Mouse (Mus musculus) midbrain, embryonic 12.5 days (tissue): ENCODE results near the gene Fnbp1. TPM values are rescaled to one million over a fixed set of nuclear protein-coding genes. Genes with fewer than 3 reads are reported as not detected.

Experiments
- ATAC-seq: fragments of 200-750 bp; cut with Nextera tagmentation; 2 replicates; pipeline ENCODE4 v1.8.0; 2017; ENCODE audit warnings: low read depth, moderate TSS enrichment, moderate library complexity; ENCODE audit not compliant: low FRiP score
- H3K27ac ChIP-seq: fragments of 300-500 bp; sonication (generic); replicated peaks from 2 replicates; pipeline ENCODE4 v1.5.1; 2016; ENCODE audit warnings: mild to moderate bottlenecking
- H3K27me3 ChIP-seq: fragments of 300-500 bp; sonication (generic); 2 replicates; pipeline ENCODE4 v1.6.1; 2016; ENCODE audit warnings: mild to moderate bottlenecking
- H3K36me3 ChIP-seq: fragments of 300-500 bp; sonication (generic); 2 replicates; pipeline ENCODE4 v1.6.1; 2016
- H3K4me1 ChIP-seq: fragments of 300-500 bp; sonication (generic); 2 replicates; pipeline ENCODE4 v1.6.1; 2016
- H3K4me2 ChIP-seq: fragments of 300-500 bp; sonication (generic); replicated peaks from 2 replicates; pipeline ENCODE4 v1.6.1; 2016; ENCODE audit warnings: mild to moderate bottlenecking, moderate library complexity
- H3K4me3 ChIP-seq: fragments of 300-500 bp; sonication (generic); 2 replicates; pipeline ENCODE4 v1.5.1; 2016; ENCODE audit warnings: mild to moderate bottlenecking
- H3K9ac ChIP-seq: fragments of 300-500 bp; sonication (generic); replicated peaks from 2 replicates; pipeline ENCODE4 v1.6.1; 2016; ENCODE audit warnings: mild to moderate bottlenecking, moderate library complexity
- H3K9me3 ChIP-seq: fragments of 300-500 bp; sonication (generic); 2 replicates; pipeline ENCODE4 v1.6.1; 2016; ENCODE audit warnings: mild to moderate bottlenecking
- WGBS: fragments of 180-500 bp; shearing (Covaris S2); methylation state at CpG from one replicate; pipeline ENCODE4 v1.1.7; 2016; 5-methylcytosine and 5-hydroxymethylcytosine counted together
- polyA plus RNA-seq: library from polyadenylated mRNA; unstranded; fragments of >200 nt; fragmentation: Nextera tagmentation; extraction: Ambion mirVana; gene quantifications from 2 replicates; pipeline ENCODE4 v1.2.1, GENCODE M21; 2016

Fnbp1 gene
- polyA plus RNA-seq, 1 experiment from 2014 or later: 12.8 TPM

DNA sequence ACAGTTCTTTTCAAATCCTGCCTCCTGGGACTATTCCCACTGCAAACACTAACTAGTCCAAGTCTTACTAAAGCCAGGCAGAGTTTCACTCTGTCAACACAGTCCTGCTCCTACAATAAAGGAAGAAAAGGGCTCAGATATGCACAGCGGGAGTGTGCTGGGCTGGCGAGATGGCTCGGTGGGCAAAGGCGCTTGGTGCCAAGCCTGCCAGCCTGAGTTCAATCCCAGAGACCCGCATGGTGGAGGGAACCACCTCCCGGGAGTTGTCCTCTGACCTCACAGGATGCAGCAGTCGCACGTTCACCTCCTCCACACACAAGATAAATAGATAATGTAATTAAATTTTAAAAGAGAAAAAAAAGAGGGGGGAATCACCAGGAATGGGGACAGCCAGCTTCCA, 38.5 kb downstream of the Fnbp1 start:
- Histone ChIP-seq H3K9me3 (no peaks in the 10 kb centered on the region), H3K4me3 (no peak overlapping the region), H3K36me3 (peaks cover 5% of the 10 kb centered on the region; the same call in 1 of the 2 replicates), H3K4me2 (no peak overlapping the region), H3K27me3 (no peaks in the 10 kb centered on the region), H3K9ac (no peak overlapping the region), H3K27ac (no peak overlapping the region), H3K4me1 (peaks cover 6% of the 10 kb centered on the region; the same call in 1 of the 2 replicates)
- 81% methylated on average over 8 of the region's 8 CpGs for WGBS
- no peak for ATAC-seq

DNA sequence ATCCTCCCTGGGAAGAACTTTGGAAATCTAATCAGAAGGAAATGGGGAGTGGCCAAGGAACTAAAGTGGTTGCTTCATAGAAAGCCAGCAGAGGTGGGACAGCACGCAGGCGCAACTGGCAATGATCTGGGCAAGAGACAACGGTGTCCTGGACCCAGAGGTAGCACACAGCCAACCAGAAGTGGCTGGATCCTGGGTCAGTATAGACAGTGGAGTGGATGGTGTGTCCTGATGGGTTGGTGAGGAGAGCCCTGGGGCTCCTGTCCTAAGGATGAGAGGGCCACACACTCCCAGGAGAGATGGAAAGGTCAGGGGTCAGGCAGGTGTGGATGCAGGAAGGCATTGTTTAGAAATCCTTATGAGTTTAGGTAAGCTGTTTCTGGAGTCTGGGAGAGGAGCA, 40.5 kb downstream of the Fnbp1 start:
- ATAC-seq: no peak

DNA sequence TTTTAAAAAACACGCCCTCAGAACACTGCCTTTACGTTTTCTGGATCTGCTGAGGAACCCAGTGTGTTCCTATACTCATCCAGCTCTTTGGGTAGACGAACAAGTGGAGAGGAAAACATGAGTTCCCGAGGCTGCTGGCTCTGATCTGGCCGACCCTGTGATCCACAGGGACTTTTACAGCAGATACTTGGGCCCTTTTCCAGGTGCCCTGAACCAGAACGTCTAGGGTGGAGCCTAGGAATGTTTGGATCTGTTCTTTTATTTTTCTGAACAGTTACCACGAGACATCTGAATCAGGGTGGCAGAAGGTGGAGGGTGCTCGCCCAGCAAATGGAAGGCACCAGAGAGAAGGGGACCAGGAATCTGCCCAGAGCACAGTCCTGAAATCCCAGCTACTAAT, 42.7 kb downstream of the Fnbp1 start:
- ATAC-seq: no peak
- H3K9ac ChIP-seq: no peak overlapping the region
- no peak overlapping the region for H3K4me2 ChIP-seq
- WGBS: 87% methylated on average over 8 of the region's 8 CpGs
- no peak overlapping the region for H3K4me3 ChIP-seq
- no peaks in the 10 kb centered on the region for H3K27me3 ChIP-seq
- no peaks in the 10 kb centered on the region for H3K9me3 ChIP-seq
- H3K4me1 ChIP-seq: no peaks in the 10 kb centered on the region; the same call in 1 of the 2 replicates
- no peak overlapping the region for H3K27ac ChIP-seq
- H3K36me3 ChIP-seq: peaks cover 5% of the 10 kb centered on the region; the same call in 1 of the 2 replicates

More for the DNA sequence above, 40.5 kb downstream of the Fnbp1 start:
- H3K9me3 ChIP-seq: no peaks in the 10 kb centered on the region
- no peak overlapping the region for H3K4me3 ChIP-seq
- H3K4me2 ChIP-seq: no peak overlapping the region
- H3K36me3 ChIP-seq: peaks cover 5% of the 10 kb centered on the region; the same call in 1 of the 2 replicates
- no peaks in the 10 kb centered on the region for H3K27me3 ChIP-seq
- no peak overlapping the region for H3K9ac ChIP-seq
- H3K4me1 ChIP-seq: no peaks in the 10 kb centered on the region
- H3K27ac ChIP-seq: no peak overlapping the region
- 87% methylated on average over 3 of the region's 3 CpGs for WGBS

DNA sequence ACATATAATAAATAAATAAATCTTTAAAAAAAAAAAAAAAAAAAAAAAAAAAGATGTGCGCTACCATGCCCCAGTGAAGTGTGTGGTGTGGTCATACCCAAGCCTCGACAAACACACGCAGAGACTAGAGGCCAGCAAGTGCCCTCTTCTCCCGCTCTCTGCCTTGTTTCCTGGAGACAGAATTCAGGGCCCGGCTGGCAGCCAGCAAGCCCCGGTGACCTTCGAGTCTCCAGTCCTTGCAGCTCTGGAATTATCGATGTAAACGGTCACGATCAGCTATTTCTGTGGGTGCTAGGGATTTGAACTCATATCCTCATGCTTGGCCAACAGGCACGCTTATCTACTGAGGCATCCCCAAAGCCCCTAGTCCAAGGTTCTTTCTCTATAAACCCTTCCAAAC, 43.2 kb downstream of the Fnbp1 start:
- no peak overlapping the region for H3K4me3 ChIP-seq
- H3K4me1 ChIP-seq: no peaks in the 10 kb centered on the region; the same call in 1 of the 2 replicates
- H3K27me3 ChIP-seq: no peaks in the 10 kb centered on the region
- no peak overlapping the region for H3K27ac ChIP-seq
- no peaks in the 10 kb centered on the region for H3K9me3 ChIP-seq
- 96% methylated on average over 11 of the region's 11 CpGs for WGBS
- no peak for ATAC-seq
- H3K9ac ChIP-seq: no peak overlapping the region
- H3K36me3 ChIP-seq: peaks cover 5% of the 10 kb centered on the region; the same call in 1 of the 2 replicates
- H3K4me2 ChIP-seq: no peak overlapping the region

DNA sequence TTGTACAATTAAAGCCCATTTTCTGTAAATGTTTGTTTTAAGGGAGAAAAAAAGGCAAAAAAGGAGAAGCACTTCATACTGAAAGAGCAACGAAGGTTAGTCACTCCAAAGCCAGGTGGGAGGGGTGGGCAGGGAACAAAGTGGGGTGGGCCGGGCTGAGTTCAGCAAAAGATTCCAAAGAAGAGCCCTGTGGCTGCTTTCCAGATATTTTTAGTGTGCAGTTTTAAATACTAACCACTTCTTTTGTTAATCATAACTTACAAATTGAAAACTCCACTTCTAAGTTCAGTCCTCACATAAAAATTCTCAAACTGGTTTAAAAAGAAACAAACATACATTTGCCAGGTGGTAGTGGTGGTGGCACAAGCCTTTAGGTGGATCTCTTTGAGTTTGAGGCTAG, 44.5 kb downstream of the Fnbp1 start:
- Histone ChIP-seq H3K9me3 (no peaks in the 10 kb centered on the region), H3K4me2 (no peak overlapping the region), H3K27me3 (no peaks in the 10 kb centered on the region), H3K4me1 (no peaks in the 10 kb centered on the region; the same call in 1 of the 2 replicates), H3K36me3 (peaks cover 5% of the 10 kb centered on the region; the same call in 1 of the 2 replicates), H3K9ac (no peak overlapping the region), H3K4me3 (no peak overlapping the region), H3K27ac (no peak overlapping the region)
- WGBS: 86% methylated on average over 2 of the region's 2 CpGs
- no peak for ATAC-seq

DNA sequence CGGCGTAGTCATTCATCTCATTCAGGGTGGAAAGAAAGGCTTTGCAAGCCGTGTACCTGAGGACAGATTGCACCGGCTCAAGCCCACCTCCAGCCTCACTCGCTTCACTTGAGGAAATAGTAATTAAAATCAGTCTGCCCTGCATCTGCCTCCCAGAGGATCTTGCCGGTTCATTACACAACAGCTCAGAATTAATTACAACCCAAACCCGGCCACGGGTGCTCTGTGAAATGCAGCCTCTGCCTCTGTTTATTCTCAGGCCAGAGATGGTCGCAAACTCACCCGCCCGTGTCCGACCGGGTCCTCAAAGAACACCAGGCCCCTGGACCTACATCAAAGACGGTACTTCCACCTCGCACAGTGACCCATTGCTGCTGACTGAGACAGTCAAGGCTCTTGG, 45.7 kb downstream of the Fnbp1 start:
- 75% methylated on average over 15 of the region's 15 CpGs for WGBS
- Histone ChIP-seq H3K4me2 (no peak overlapping the region), H3K27me3 (no peaks in the 10 kb centered on the region), H3K4me3 (no peak overlapping the region), H3K9me3 (no peaks in the 10 kb centered on the region), H3K27ac (no peak overlapping the region), H3K9ac (no peak overlapping the region), H3K4me1 (no peaks in the 10 kb centered on the region; the same call in 1 of the 2 replicates), H3K36me3 (peaks cover 5% of the 10 kb centered on the region; the same call in 1 of the 2 replicates)
- no peak for ATAC-seq

DNA sequence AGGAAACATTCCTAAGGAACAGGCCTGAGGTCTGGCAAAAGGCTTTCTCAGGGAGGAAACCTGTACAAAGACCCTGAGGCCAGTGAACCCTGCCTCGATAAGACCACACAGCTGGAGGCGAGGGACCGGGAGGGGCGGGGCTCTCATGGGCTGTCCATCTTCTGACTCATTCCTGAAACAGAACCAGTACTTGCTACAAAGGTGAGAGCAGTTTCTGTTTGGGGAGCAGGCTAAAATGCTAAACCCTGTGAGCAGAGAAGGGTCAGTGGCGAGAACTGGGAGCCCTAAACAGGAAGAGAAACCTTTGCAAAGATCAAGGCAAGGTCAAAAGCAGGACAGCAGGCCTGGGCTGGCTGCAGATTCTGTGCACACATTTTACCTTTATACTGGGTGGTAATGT, 47.2 kb downstream of the Fnbp1 start:
- H3K4me1 ChIP-seq: peaks cover 4% of the 10 kb centered on the region
- H3K27ac ChIP-seq: no peak overlapping the region
- no peaks in the 10 kb centered on the region for H3K36me3 ChIP-seq
- WGBS: 72% methylated on average over 5 of the region's 5 CpGs
- ATAC-seq: no peak
- no peaks in the 10 kb centered on the region for H3K27me3 ChIP-seq
- H3K4me3 ChIP-seq: no peak overlapping the region
- no peaks in the 10 kb centered on the region for H3K9me3 ChIP-seq
- no peak overlapping the region for H3K9ac ChIP-seq
- H3K4me2 ChIP-seq: no peak overlapping the region

DNA sequence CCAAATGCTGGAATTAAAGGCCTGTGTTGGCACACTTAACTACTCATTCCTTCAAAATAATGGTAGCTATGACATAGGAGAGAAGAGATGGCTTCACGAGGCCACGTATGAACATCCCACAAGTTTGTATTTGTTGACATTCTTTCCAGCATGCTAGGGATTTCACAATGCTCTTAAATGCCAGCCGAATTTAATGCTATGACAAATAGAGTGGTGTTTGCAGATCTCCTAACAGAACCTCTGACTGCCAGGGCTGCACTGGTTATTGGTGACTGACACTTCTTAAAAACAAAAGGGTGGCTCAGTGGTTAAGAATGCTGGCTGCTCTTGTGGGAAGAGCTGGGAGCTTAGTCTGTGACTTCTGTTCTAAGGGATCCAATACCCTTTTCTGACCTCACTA, 48.9 kb downstream of the Fnbp1 start:
- Histone ChIP-seq H3K4me2 (no peak overlapping the region), H3K4me3 (no peak overlapping the region), H3K4me1 (peaks cover 18% of the 10 kb centered on the region), H3K9me3 (no peaks in the 10 kb centered on the region), H3K27me3 (no peaks in the 10 kb centered on the region), H3K36me3 (no peaks in the 10 kb centered on the region), H3K9ac (no peak overlapping the region), H3K27ac (no peak overlapping the region)
- ATAC-seq: no peak
- 86% methylated on average over 3 of the region's 3 CpGs for WGBS

DNA sequence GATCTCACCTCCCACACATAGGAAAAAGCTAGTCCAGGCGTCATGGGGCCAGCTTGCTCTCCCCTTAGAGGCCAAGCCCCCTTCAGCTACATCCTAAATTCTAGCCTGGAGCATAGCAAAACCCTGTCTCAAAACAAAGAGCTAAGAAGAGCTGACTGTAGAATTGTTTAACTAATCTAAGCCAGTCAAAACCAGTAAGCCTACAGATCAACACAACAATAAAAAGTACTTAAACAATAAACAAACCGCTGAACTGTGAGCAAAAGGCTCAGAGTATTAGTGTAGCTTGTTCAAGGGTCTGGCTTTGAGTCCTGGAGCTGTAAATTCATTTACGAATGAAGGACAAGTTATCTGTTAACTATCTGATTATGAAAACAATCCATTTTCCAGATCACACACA, 50.6 kb downstream of the Fnbp1 start:
- H3K4me1 ChIP-seq: peaks cover 22% of the 10 kb centered on the region
- no peak for ATAC-seq

DNA sequence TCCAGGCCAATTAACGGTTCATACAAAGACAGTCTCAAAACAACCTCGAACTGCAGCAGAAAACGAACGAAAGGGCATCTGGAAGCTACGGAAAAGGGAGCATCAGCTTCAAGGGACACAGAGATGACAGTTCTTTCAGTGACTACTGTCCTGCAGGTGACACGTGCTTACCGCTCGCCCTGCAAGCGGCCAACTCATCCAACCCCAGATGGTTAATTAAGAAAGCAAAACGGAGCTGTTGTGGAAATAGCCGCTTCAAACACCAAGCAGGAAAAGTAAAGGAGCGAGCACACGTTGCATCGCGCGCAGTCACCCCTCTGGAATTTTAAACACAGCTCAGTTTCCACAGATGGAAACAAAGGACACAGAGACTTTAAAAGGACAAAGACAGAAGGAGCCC, 52.2 kb downstream of the Fnbp1 start:
- Histone ChIP-seq H3K9ac (no peak overlapping the region), H3K4me3 (no peak overlapping the region), H3K27me3 (no peaks in the 10 kb centered on the region), H3K27ac (no peak overlapping the region), H3K9me3 (no peaks in the 10 kb centered on the region), H3K36me3 (no peaks in the 10 kb centered on the region), H3K4me1 (peaks cover 22% of the 10 kb centered on the region), H3K4me2 (no peak overlapping the region)
- ATAC-seq: no peak
- 69% methylated on average over 16 of the region's 16 CpGs for WGBS

More for the DNA sequence above, 50.6 kb downstream of the Fnbp1 start:
- H3K9ac ChIP-seq: no peak overlapping the region
- no peak overlapping the region for H3K4me2 ChIP-seq
- no peak overlapping the region for H3K27ac ChIP-seq
- no peak overlapping the region for H3K4me3 ChIP-seq
- WGBS: 44% methylated on average over 3 of the region's 3 CpGs
- H3K27me3 ChIP-seq: no peaks in the 10 kb centered on the region
- no peaks in the 10 kb centered on the region for H3K9me3 ChIP-seq
- H3K36me3 ChIP-seq: no peaks in the 10 kb centered on the region

DNA sequence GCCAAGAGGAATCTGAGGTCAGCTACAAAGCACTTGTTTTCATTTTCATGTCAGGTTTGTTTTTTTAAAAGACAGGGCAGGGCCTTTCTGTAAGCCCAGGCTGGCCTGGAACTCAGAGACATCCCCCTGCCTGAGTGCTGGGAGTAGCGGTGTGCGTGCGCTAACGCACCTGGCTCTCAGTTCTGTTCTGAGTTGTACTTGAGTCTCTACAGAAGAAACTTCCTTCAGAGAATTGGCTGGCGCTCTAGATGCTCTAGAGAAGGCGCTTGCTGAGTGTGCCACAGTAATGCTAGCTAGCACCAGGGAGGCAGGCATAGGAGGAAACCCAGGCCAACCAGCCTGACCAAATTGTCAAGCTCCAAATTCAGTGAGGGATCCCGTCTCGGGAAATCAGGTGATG, 52.9 kb downstream of the Fnbp1 start:
- Histone ChIP-seq H3K4me3 (no peak overlapping the region), H3K36me3 (peaks cover 7% of the 10 kb centered on the region), H3K27me3 (no peaks in the 10 kb centered on the region), H3K9me3 (peaks cover 4% of the 10 kb centered on the region; the same call in 1 of the 2 replicates), H3K9ac (no peak overlapping the region), H3K4me2 (no peak overlapping the region), H3K27ac (no peak overlapping the region), H3K4me1 (peaks cover 22% of the 10 kb centered on the region)
- WGBS: 84% methylated on average over 8 of the region's 8 CpGs
- ATAC-seq: no peak

DNA sequence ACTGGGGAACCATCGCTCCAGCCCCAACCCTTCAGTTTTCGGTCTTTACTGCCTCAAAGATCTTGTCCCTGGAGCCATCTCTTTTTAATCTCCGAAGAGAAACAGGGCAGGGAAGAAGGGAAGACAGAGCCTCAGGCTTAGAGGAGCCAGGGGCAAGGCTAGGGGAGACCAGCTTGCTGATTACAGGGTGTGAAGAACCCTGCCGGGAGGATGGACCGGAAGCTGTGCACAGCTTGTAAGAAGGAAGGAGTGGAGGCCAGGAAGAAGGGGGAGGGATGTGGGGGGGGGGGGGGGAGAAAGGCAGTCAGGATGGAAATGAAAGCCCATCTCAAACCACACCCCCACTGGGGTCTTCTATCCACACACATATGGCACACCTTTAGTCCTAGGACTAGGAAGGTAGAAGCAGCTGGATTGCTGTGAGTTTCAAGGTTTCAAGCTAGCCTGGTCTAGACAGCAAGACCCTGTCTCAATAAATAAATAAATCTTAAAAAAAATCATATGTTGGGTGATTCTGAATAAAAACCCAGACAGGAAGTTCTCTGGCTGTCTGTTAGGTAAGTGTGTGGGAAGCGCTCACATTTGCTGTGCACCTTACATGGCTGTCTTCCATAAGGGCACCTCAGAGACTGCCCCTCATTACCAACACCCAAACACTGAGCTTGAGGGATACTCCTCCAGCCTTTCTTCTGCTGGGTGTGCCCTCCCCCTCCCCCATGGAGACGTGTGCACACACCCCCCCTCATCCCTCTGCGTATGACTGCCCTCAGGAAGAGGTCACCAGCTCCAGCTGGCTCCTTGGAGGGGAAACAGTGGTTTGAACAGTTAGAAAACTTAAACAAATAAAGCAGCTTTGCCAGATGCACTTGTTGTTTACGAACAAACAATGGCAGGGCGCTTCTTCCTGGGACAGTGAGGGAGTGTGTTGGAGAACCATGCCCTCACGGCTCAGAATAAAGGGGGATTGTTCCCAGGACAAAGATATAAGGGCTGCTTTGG, 53.8 kb downstream of the Fnbp1 start:
- ATAC-seq: no peak
- H3K27me3 ChIP-seq: no peaks in the 10 kb centered on the region
- no peak overlapping the region for H3K4me3 ChIP-seq
- H3K4me1 ChIP-seq: peaks cover 22% of the 10 kb centered on the region
- WGBS: 33% methylated on average over 11 of the region's 11 CpGs
- peaks cover 4% of the 10 kb centered on the region; the same call in 1 of the 2 replicates for H3K9me3 ChIP-seq
- peaks cover 9% of the 10 kb centered on the region for H3K36me3 ChIP-seq
- H3K9ac ChIP-seq: no peak overlapping the region
- 0 out of 2 replicates have a peak overlapping the region, but pooled peaks have one; percentile 30 for H3K27ac ChIP-seq
- no peak overlapping the region for H3K4me2 ChIP-seq
